Mouse (Mus musculus) lung, postnatal 0 days (tissue): ENCODE measurements at regions not wholly inside any gene's neighbourhood (a gene's known extent, or its start where the extent isn't known, plus 50 kb on each side); places are given as distances from the start of the nearest gene placed in this dataset.

ENCODE experiments used
- ATAC-seq: fragments of 200-750 bp; cut with Nextera tagmentation; 2 replicates; pipeline ENCODE4 v1.8.0; 2017; ENCODE audit warnings: moderate library complexity
- DNase-seq: peaks from one replicate; pipeline ENCODE4 v3.0.0-alpha.2; 2016; ENCODE audit warnings: low spot score
- H3K27ac ChIP-seq: fragments of 300-500 bp; sonication (generic); 2 replicates; pipeline ENCODE4 v1.5.1; 2014; ENCODE audit warnings: antibody characterized with exemption, mild to moderate bottlenecking, low read length, mixed read lengths
- H3K27me3 ChIP-seq: fragments of 300-500 bp; sonication (generic); replicated peaks from 2 replicates; pipeline ENCODE4 v1.6.1; 2014; ENCODE audit warnings: low read length, mixed read lengths; ENCODE audit not compliant: insufficient read depth
- H3K36me3 ChIP-seq: fragments of 300-500 bp; sonication (generic); 2 replicates; pipeline ENCODE4 v1.6.1; 2014; ENCODE audit warnings: low read length, mixed read lengths; ENCODE audit not compliant: insufficient read depth
- H3K4me1 ChIP-seq: fragments of 300-500 bp; sonication (generic); 2 replicates; pipeline ENCODE4 v1.6.1; 2014; ENCODE audit warnings: antibody characterized with exemption, low read depth, low read length, mixed read lengths; ENCODE audit not compliant: insufficient read depth
- H3K4me2 ChIP-seq: fragments of 300-500 bp; sonication (generic); replicated peaks from 2 replicates; pipeline ENCODE4 v1.6.1; 2014; ENCODE audit warnings: low read depth, mild to moderate bottlenecking, low read length, moderate library complexity, mixed read lengths
- H3K4me3 ChIP-seq: fragments of 300-500 bp; sonication (generic); 2 replicates; pipeline ENCODE4 v1.5.1; 2014; ENCODE audit warnings: low read depth, low read length
- H3K9ac ChIP-seq: fragments of 300-500 bp; sonication (generic); replicated peaks from 2 replicates; pipeline ENCODE4 v1.6.1; 2014; ENCODE audit warnings: low read depth, mild to moderate bottlenecking
- H3K9me3 ChIP-seq: fragments of 300-500 bp; sonication (generic); 2 replicates; pipeline ENCODE4 v1.6.1; 2016; ENCODE audit warnings: low read length, mixed read lengths
- CTCF ChIP-seq: IDR thresholded peaks from 2 replicates; pipeline ENCODE4 v1.5.1; 2016; ENCODE audit warnings: antibody characterized with exemption, mild to moderate bottlenecking
- EP300 ChIP-seq: IDR thresholded peaks from 2 replicates; pipeline ENCODE4 v1.6.1; 2016; ENCODE audit warnings: antibody characterized with exemption, mild to moderate bottlenecking, control low read depth
- WGBS: fragments of 180-500 bp; shearing (Covaris S2); extraction: QIAGEN DNeasy Blood & Tissue Kit; methylation state at CpG from one replicate; pipeline ENCODE4 v1.1.7; 2014; 5-methylcytosine and 5-hydroxymethylcytosine counted together

GRCm38 (mm10) chr7:40563447-40564118, 334.5 kb upstream of the Vstm2b start:
- ATAC-seq: no peak
- no peaks in the 10 kb centered on the region for H3K27me3 ChIP-seq
- no peak for DNase-seq
- H3K9ac ChIP-seq: no peak overlapping the region
- no peaks in the 10 kb centered on the region; the same call in 1 of the 2 replicates for H3K9me3 ChIP-seq
- H3K36me3 ChIP-seq: no peaks in the 10 kb centered on the region
- 76% methylated on average over 10 of the region's 10 CpGs for WGBS
- no peak overlapping the region for H3K4me2 ChIP-seq
- H3K27ac ChIP-seq: no peak overlapping the region
- no peak overlapping the region for H3K4me3 ChIP-seq
- H3K4me1 ChIP-seq: no peaks in the 10 kb centered on the region
- TF ChIP-seq EP300 (no peak), CTCF (no peak)

- Histone ChIP-seq H3K4me3 (no peak overlapping the region), H3K27me3 (no peaks in the 10 kb centered on the region), H3K4me1 (no peaks in the 10 kb centered on the region), H3K36me3 (no peaks in the 10 kb centered on the region), H3K9ac (no peak overlapping the region), H3K4me2 (no peak overlapping the region), H3K27ac (no peak overlapping the region), H3K9me3 (no peaks in the 10 kb centered on the region)
- 68% methylated on average over 4 of the region's 4 CpGs for WGBS
- no peak for DNase-seq
- no peak for TF ChIP-seq CTCF
- no peak for TF ChIP-seq EP300
- no peak for ATAC-seq
Observed at GRCm38 (mm10) chr7:40575971-40576370, 322.2 kb upstream of the Vstm2b start.

DNA sequence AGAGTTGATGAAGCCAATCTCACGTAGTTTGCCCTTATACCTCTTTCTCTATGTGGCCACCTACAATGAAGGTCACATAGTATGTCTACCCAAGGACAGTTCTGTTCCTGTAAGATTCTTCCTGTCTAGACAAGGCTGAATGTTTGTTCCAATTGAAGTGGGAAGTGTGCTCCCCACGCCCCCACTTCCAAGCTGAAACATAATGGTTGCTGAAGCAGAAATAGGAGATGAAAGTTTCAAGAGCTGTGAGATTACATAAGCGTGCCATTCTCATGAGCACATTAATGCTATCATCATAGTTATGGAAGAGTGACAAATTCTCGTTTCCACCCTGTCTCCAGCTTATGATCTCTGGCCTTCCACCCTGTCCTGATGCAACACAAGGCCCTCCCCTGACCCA, 320.8 kb upstream of the Vstm2b start:
- DNase-seq: no peak
- H3K9ac ChIP-seq: no peak overlapping the region
- H3K27me3 ChIP-seq: no peaks in the 10 kb centered on the region
- H3K9me3 ChIP-seq: no peaks in the 10 kb centered on the region
- TF ChIP-seq EP300: no peak
- no peak for TF ChIP-seq CTCF
- no peak for ATAC-seq
- H3K4me3 ChIP-seq: no peak overlapping the region
- 53% methylated on average over 4 of the region's 4 CpGs for WGBS
- H3K36me3 ChIP-seq: no peaks in the 10 kb centered on the region
- no peaks in the 10 kb centered on the region for H3K4me1 ChIP-seq
- no peak overlapping the region for H3K4me2 ChIP-seq
- no peak overlapping the region for H3K27ac ChIP-seq

- Histone ChIP-seq H3K4me3 (no peak overlapping the region), H3K9ac (no peak overlapping the region), H3K4me2 (no peak overlapping the region), H3K36me3 (no peaks in the 10 kb centered on the region), H3K27me3 (no peaks in the 10 kb centered on the region), H3K9me3 (no peaks in the 10 kb centered on the region), H3K27ac (no peak overlapping the region), H3K4me1 (no peaks in the 10 kb centered on the region)
- TF ChIP-seq EP300 (no peak), CTCF (no peak)
- WGBS: 71% methylated on average over 3 of the region's 3 CpGs
- no peak for ATAC-seq
- DNase-seq: no peak
Observed at GRCm38 (mm10) chr7:40620761-40621160, 277.4 kb upstream of the Vstm2b start.

- Histone ChIP-seq H3K4me2 (no peak overlapping the region), H3K4me3 (no peak overlapping the region), H3K27ac (no peak overlapping the region), H3K36me3 (no peaks in the 10 kb centered on the region), H3K9me3 (no peaks in the 10 kb centered on the region), H3K27me3 (no peaks in the 10 kb centered on the region), H3K9ac (no peak overlapping the region), H3K4me1 (no peaks in the 10 kb centered on the region)
- TF ChIP-seq EP300: no peak
- no peak for TF ChIP-seq CTCF
- no peak for ATAC-seq
- no peak for DNase-seq
- 42% methylated on average over 3 of the region's 3 CpGs for WGBS
Observed at GRCm38 (mm10) chr7:40622811-40623210, 275.3 kb upstream of the Vstm2b start.

- Histone ChIP-seq H3K9ac (no peak overlapping the region), H3K27me3 (no peaks in the 10 kb centered on the region), H3K9me3 (no peaks in the 10 kb centered on the region), H3K27ac (no peak overlapping the region), H3K4me2 (no peak overlapping the region), H3K36me3 (no peaks in the 10 kb centered on the region), H3K4me3 (no peak overlapping the region), H3K4me1 (no peaks in the 10 kb centered on the region)
- no peak for DNase-seq
- ATAC-seq: no peak
- TF ChIP-seq EP300 (no peak), CTCF (no peak)
- 71% methylated on average over 2 of the region's 2 CpGs for WGBS
Observed at GRCm38 (mm10) chr7:40623286-40623685, 274.8 kb upstream of the Vstm2b start.

DNA sequence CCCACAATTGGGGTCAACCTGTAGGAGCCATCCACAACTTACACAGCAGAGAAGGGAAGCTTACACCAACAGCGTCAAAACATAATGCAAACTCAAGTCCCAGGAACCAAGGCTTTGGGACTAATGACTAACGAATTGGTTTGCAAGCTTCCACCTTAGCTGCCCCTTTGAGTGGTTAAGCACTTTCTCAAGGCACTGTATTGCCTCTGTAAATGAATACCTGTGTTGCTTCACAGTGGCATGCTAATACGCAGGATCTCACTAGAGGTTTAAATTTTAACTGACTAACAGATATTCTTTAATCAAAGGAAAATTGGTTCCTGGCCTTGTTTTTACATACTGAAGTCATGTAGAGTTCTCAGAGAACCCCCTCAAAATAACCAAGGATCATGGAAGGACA, 261.8 kb upstream of the Vstm2b start:
- Histone ChIP-seq H3K4me3 (no peak overlapping the region), H3K36me3 (no peaks in the 10 kb centered on the region), H3K4me1 (no peaks in the 10 kb centered on the region), H3K9ac (no peak overlapping the region), H3K27me3 (no peaks in the 10 kb centered on the region), H3K27ac (no peak overlapping the region), H3K9me3 (no peaks in the 10 kb centered on the region), H3K4me2 (no peak overlapping the region)
- TF ChIP-seq EP300 (no peak), CTCF (no peak)
- ATAC-seq (no peak), DNase-seq (no peak)
- WGBS: 76% methylated on average over 3 of the region's 3 CpGs
